In genomic region chr2:59613474-59614019, GRCm38 (mm10) we compare ENCODE assay signal across 8 mouse cellular contexts. TPM values are rescaled to one million over a fixed set of nuclear protein-coding genes. Genes with fewer than 3 reads are reported as not detected.
DNase-seq lines count a peak whose midpoint lies in the region; ATAC-seq and TF ChIP-seq lines count a peak whose summit lies in the region.

No protein-coding gene starts in this region.

- DNase-seq in heart, embryonic 10.5 days (ENCODE audit: low spot score) = no peak
- no peak for DNase-seq in heart, adult 8-10 months (ENCODE audit: low spot score)
- DNase-seq in ES-E14 (ENCODE audit: low read depth, low spot score) = no peak
- DNase-seq in lung, postnatal 10 days = peak; percentile 52
- DNase-seq in layer of hippocampus, adult 11-12 months (ENCODE audit: low spot score) = no peak
- no peak for DNase-seq in spleen, postnatal 36 days (ENCODE audit: low spot score in 2 of 2)

- WGBS in heart, embryonic 10.5 days = 10% methylated on average over 9 of the region's 9 CpGs
- WGBS in embryonic facial prominence, embryonic 15.5 days = 6% methylated on average over 9 of the region's 9 CpGs
- WGBS in intestine, embryonic 15.5 days = 9% methylated on average over 9 of the region's 9 CpGs

- peak overlapping the region; percentile 98 for H3K4me3 ChIP-seq in heart, embryonic 10.5 days
- peak overlapping the region; percentile 93 for H3K4me3 ChIP-seq in ES-E14 (ENCODE audit: insufficient read depth in 1 of 2, low read depth in 1 of 2, low read length in 2 of 2, poor library complexity in 1 of 2, severe bottlenecking in 1 of 2)
- H3K4me3 ChIP-seq in embryonic facial prominence, embryonic 15.5 days (replicated peaks) = peak overlapping the region; percentile 95
- H3K4me3 ChIP-seq in intestine, embryonic 15.5 days (replicated peaks) = peak overlapping the region; percentile 97

- H3K27me3 ChIP-seq in heart, embryonic 10.5 days (ENCODE audit: insufficient read depth, poor library complexity, severe bottlenecking) = no peaks in the 10 kb centered on the region
- H3K27me3 ChIP-seq in embryonic facial prominence, embryonic 15.5 days = no peaks in the 10 kb centered on the region
- H3K27me3 ChIP-seq in intestine, embryonic 15.5 days (replicated peaks) = no peaks in the 10 kb centered on the region

- H3K9me3 ChIP-seq in heart, embryonic 10.5 days = no peaks in the 10 kb centered on the region
- H3K9me3 ChIP-seq in ES-E14 (ENCODE audit: control insufficient read depth, insufficient read depth, low read depth, low read length) = no peaks in the 10 kb centered on the region
- no peaks in the 10 kb centered on the region for H3K9me3 ChIP-seq in embryonic facial prominence, embryonic 15.5 days (replicated peaks)
- H3K9me3 ChIP-seq in intestine, embryonic 15.5 days = no peaks in the 10 kb centered on the region

- no peaks in the 10 kb centered on the region for H3K36me3 ChIP-seq in heart, embryonic 10.5 days
- H3K36me3 ChIP-seq in ES-E14 (ENCODE audit: control insufficient read depth, insufficient read depth, low read length, poor library complexity, severe bottlenecking) = no peaks in the 10 kb centered on the region
- no peaks in the 10 kb centered on the region for H3K36me3 ChIP-seq in embryonic facial prominence, embryonic 15.5 days
- H3K36me3 ChIP-seq in intestine, embryonic 15.5 days = no peaks in the 10 kb centered on the region

- H3K27ac ChIP-seq in heart, embryonic 10.5 days = peak overlapping the region; percentile 99
- H3K27ac ChIP-seq in ES-E14 (ENCODE audit: insufficient read depth, low read depth, low read length, poor library complexity, severe bottlenecking) = no peak overlapping the region
- peak overlapping the region; percentile 96 for H3K27ac ChIP-seq in embryonic facial prominence, embryonic 15.5 days (replicated peaks)
- peak overlapping the region; percentile 96 for H3K27ac ChIP-seq in intestine, embryonic 15.5 days

- in situ Hi-C loops in ES-E14 (cut with MboI; ENCODE audit: low sequenced_read_pairs in 2 of 2, unreplicated experiment in 2 of 2) = no loop called here

- peak overlapping the region; percentile 94 for H3K9ac ChIP-seq in ES-E14 (ENCODE audit: insufficient read depth, low read depth, low read length, poor library complexity, severe bottlenecking)
- peak overlapping the region; percentile 93 for H3K9ac ChIP-seq in embryonic facial prominence, embryonic 15.5 days
- peak overlapping the region; percentile 96 for H3K9ac ChIP-seq in intestine, embryonic 15.5 days

- peak overlapping the region; percentile 82 for H3K4me2 ChIP-seq in embryonic facial prominence, embryonic 15.5 days (replicated peaks)
- H3K4me2 ChIP-seq in intestine, embryonic 15.5 days (replicated peaks) = peak overlapping the region; percentile 87

- peaks cover 66% of the 10 kb centered on the region for H3K4me1 ChIP-seq in heart, embryonic 10.5 days
- peaks cover 11 to 15% of the 10 kb centered on the region in 2 experiments for H3K4me1 ChIP-seq in ES-E14 (ENCODE audit: control insufficient read depth in 2 of 2, insufficient read depth in 2 of 2, low read length in 2 of 2, poor library complexity in 1 of 2)
- H3K4me1 ChIP-seq in embryonic facial prominence, embryonic 15.5 days = peaks cover 46% of the 10 kb centered on the region
- H3K4me1 ChIP-seq in intestine, embryonic 15.5 days (replicated peaks) = peaks cover 33% of the 10 kb centered on the region

- no peak for ATAC-seq in embryonic facial prominence, embryonic 15.5 days (ENCODE audit: insufficient number of reproducible peaks, low FRiP score, low TSS enrichment, low read depth)
- ATAC-seq in intestine, embryonic 15.5 days = peak; percentile 5; the same call in 1 of the 2 replicates

TF ChIP-seq in ES-E14, 5 proteins besides CTCF, POLR2A, EP300 and RAD21:
- no peak for TF ChIP-seq MAFK (IDR thresholded peaks at IDR 0.05; ENCODE audit: insufficient read depth, low read depth, low read length)
- TF ChIP-seq CHD2 (IDR thresholded peaks at IDR 0.05; ENCODE audit: low read depth, low read length) = no peak
- TF ChIP-seq ZC3H11A (IDR thresholded peaks at IDR 0.05; ENCODE audit: borderline replicate concordance, low read depth, low read length) = no peak
- no peak for TF ChIP-seq HCFC1 (IDR thresholded peaks at IDR 0.05; ENCODE audit: borderline replicate concordance, insufficient read depth, low read length)
- no peak for TF ChIP-seq ZNF384 (IDR thresholded peaks at IDR 0.05; ENCODE audit: low read depth, low read length)
TF ChIP-seq in ES-E14: peak in this region for 0.

RNA-seq across cellular contexts. Expression of gene Tanc1, which starts 1.7 kb away (rescaled TPM):
- polyA plus RNA-seq in heart, embryonic 10.5 days (2016; fragmentation: Nextera tagmentation; extraction: Ambion mirVana) = 40.7 and 41.3 TPM in 2 replicates
- 10 to 100 TPM; 21.4 to 25.3 (median 24.6) TPM for total RNA-seq in heart, adult 8-10 months (2022)
- total RNA-seq in ES-E14 (2012; rRNA removed) = 28.2 and 39.5 TPM in 2 replicates
- 40.7 and 42.0 TPM in 2 replicates for polyA plus RNA-seq in embryonic facial prominence, embryonic 15.5 days (2015; fragmentation: Nextera tagmentation; extraction: Ambion mirVana)
- 19.8 and 24.1 TPM in 2 replicates for polyA plus RNA-seq in intestine, embryonic 15.5 days (2015; fragmentation: Nextera tagmentation; extraction: Ambion mirVana)
